ENCODE assay signal across 21 mouse cellular contexts in the genomic region with DNA sequence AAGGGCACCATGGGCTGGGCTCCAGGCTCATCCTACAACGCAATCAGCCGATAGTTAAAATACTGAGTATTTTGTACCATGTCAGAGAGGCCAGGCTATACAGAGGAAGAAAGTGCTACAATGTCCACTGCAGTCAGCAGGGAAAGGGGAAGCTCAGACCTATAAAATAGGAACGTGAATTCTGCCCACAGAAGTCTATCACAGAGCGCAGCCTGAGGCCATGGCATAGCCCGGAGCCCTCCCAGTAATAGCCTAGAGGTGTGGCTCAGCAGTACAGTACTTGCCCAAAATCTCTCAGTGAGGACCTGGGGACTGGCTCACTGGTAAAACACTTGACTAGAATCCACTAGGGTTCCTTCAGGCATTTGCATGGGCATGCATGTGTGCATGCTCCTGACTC. TPM values are rescaled to one million over a fixed set of nuclear protein-coding genes. Genes with fewer than 3 reads are reported as not detected.
DNase-seq lines count a peak whose midpoint lies in the region; ATAC-seq and TF ChIP-seq lines count a peak whose summit lies in the region.
"Had no signal": no experiment of that assay in that cellular context is flagged by ENCODE, and none has a peak within 500 bp of the region (broad histone marks: within the 10 kb centered on the region; RNA-seq: fewer than 3 reads in every experiment).

No protein-coding gene starts in this region.

- H3K4me1 ChIP-seq in liver, embryonic 13.5 days (replicated peaks) = peaks cover 91% of the 10 kb centered on the region
- peaks cover 18% of the 10 kb centered on the region for H3K4me1 ChIP-seq in bone marrow, adult 2 months (ENCODE audit: control insufficient read depth, insufficient read depth, low read length)
- H3K4me1 ChIP-seq: hindbrain, embryonic 15.5 days had no signal

- H3K27ac ChIP-seq in liver, embryonic 13.5 days = peak overlapping the region; percentile 35; the same call in 1 of the 2 replicates
- H3K27ac ChIP-seq in bone marrow, adult 2 months (ENCODE audit: control insufficient read depth, insufficient read depth, low read depth, low read length, poor library complexity) = peak overlapping the region; percentile 1; the same call in 1 of the 2 replicates
- H3K27ac ChIP-seq: embryonic facial prominence, embryonic 15.5 days; forebrain, embryonic 12.5 days; heart, embryonic 10.5 days; hindbrain, embryonic 15.5 days had no signal

- no peak for DNase-seq in liver, embryonic 13.5 days
- no peak for DNase-seq in liver
- no peak for DNase-seq in gastrocnemius, postnatal 36 days
- DNase-seq: adrenal gland, postnatal 14 days; cerebellum, adult 2 months; cerebellum, postnatal 10 days; embryo, embryonic 11 days; gastrocnemius, postnatal 14 days; heart, postnatal 10 days had no signal

- H3K9ac ChIP-seq in liver, embryonic 13.5 days = no peak overlapping the region
- H3K9ac ChIP-seq: embryonic facial prominence, embryonic 15.5 days; forebrain, embryonic 12.5 days; hindbrain, embryonic 15.5 days had no signal

- TF ChIP-seq CTCF in bone marrow, adult 2 months (IDR thresholded peaks at IDR 0.05; ENCODE audit: control insufficient read depth, insufficient read depth, low read length) = no peak

- 61% methylated on average over 5 of the region's 5 CpGs for WGBS in liver, embryonic 13.5 days (ENCODE audit: insufficient replicate concordance)
- WGBS in bone marrow, adult 2 months = 48% methylated on average over 5 of the region's 5 CpGs

- no peaks in the 10 kb centered on the region for H3K27me3 ChIP-seq in liver, embryonic 13.5 days
- H3K27me3 ChIP-seq: embryonic facial prominence, embryonic 15.5 days; forebrain, embryonic 12.5 days; hindbrain, embryonic 15.5 days had no signal

- TF ChIP-seq POLR2A in bone marrow, adult 2 months (IDR thresholded peaks at IDR 0.05; ENCODE audit: borderline replicate concordance, control insufficient read depth, low read depth, low read length) = no peak

- peaks cover 7% of the 10 kb centered on the region; the same call in 1 of the 2 replicates for H3K9me3 ChIP-seq in liver, embryonic 13.5 days (replicated peaks)
- H3K9me3 ChIP-seq: embryonic facial prominence, embryonic 15.5 days; forebrain, embryonic 12.5 days; G1E; heart, embryonic 10.5 days; hindbrain, embryonic 15.5 days had no signal

- no peak for ATAC-seq in liver, embryonic 13.5 days (ENCODE audit: low read depth)
- peak; percentile 50; the same call in 1 of the 2 replicates for ATAC-seq in common myeloid progenitor, adult 5-6 weeks (replicated peaks; ENCODE audit: low read depth, poor library complexity, severe bottlenecking)
- ATAC-seq in megakaryocyte, adult 5-6 weeks (ENCODE audit: poor library complexity, severe bottlenecking) = peak; percentile 73
- no peak for ATAC-seq in frontal cortex, adult (ENCODE audit: low TSS enrichment)
- ATAC-seq: forebrain, embryonic 16.5 days; inflammation-experienced regulatory T-cells, adult 6 months; intestine, postnatal 0 days had no signal

- peaks cover 19% of the 10 kb centered on the region for H3K36me3 ChIP-seq in liver, embryonic 13.5 days
- H3K36me3 ChIP-seq: G1E; hindbrain, embryonic 15.5 days had no signal

- intact Hi-C loops in gastrocnemius, postnatal 36 days (cut with DNase I) = no loop called here

- no peak overlapping the region for H3K4me3 ChIP-seq in liver, embryonic 13.5 days (replicated peaks)
- no peak overlapping the region for H3K4me3 ChIP-seq in bone marrow, adult 2 months (replicated peaks; ENCODE audit: control insufficient read depth, low read depth, low read length)
- H3K4me3 ChIP-seq: embryonic facial prominence, embryonic 15.5 days; forebrain, embryonic 12.5 days; heart, embryonic 10.5 days; hindbrain, embryonic 15.5 days had no signal

- peak overlapping the region; percentile 3; the same call in 1 of the 2 replicates for H3K4me2 ChIP-seq in liver, embryonic 13.5 days
- H3K4me2 ChIP-seq: embryonic facial prominence, embryonic 15.5 days; forebrain, embryonic 12.5 days; hindbrain, embryonic 15.5 days had no signal

RNA-seq across cellular contexts. Expression of gene Prex1, which starts 14.1 kb away (rescaled TPM):
- polyA plus RNA-seq in liver, embryonic 13.5 days (2015; fragmentation: Nextera tagmentation; extraction: Ambion mirVana) = 9.1 and 9.8 TPM in 2 replicates
- polyA plus RNA-seq in bone marrow, adult 2 months (2011; ENCODE audit: insufficient read depth, insufficient read length, low replicate concordance, missing spikeins) = 27.3 and 38.8 TPM in 2 replicates
- 18.5 and 26.2 TPM in 2 replicates for total RNA-seq in common myeloid progenitor, adult 5-6 weeks (2017)
- total RNA-seq in megakaryocyte, adult 5-6 weeks (2015) = 75.3 and 85.4 TPM in 2 replicates
- total RNA-seq in megakaryocyte, adult 5-6 weeks (2017) = 61.1 and 73.3 TPM in 2 replicates
- 1 to 10 TPM; 3.7 to 5.0 TPM for total RNA-seq in gastrocnemius, postnatal 36 days (2021)

Comparison
In these comparisons a context has a peak if more than half of its experiments do, and no peak if none do; other contexts are left out.
1. ATAC-seq: peak in common myeloid progenitor, adult 5-6 weeks (single experiment) and megakaryocyte, adult 5-6 weeks (single experiment); none in liver, embryonic 13.5 days (single experiment) and frontal cortex, adult (single experiment).